Mouse (Mus musculus): ENCODE results near the gene Kcp. TPM values are rescaled to one million over a fixed set of nuclear protein-coding genes. Genes with fewer than 3 reads are reported as not detected.

The Kcp gene
- polyA plus RNA-seq, 1 experiment from 2014 or later, result 15.1 TPM

GRCm38 (mm10) chr6:29484716-29485559, 22.8 kb downstream of the Kcp start:
- Histone ChIP-seq H3K4me1 (ENCODE audit: control insufficient read depth, insufficient read depth, low read length) (no peaks in the 10 kb centered on the region), H3K27me3 (ENCODE audit: control insufficient read depth, insufficient read depth, low read length) (no peaks in the 10 kb centered on the region), H3K36me3 (ENCODE audit: control insufficient read depth, insufficient read depth, low read length) (no peaks in the 10 kb centered on the region), H3K4me3 (ENCODE audit: low read depth, low read length) (peak overlapping the region; percentile 9; the same call in 1 of the 2 replicates), H3K9ac (replicated peaks; ENCODE audit: low read depth, low read length) (no peak overlapping the region), H3K27ac (ENCODE audit: low read depth, low read length) (no peak overlapping the region), H3K9me3 (ENCODE audit: control insufficient read depth, low read length) (no peaks in the 10 kb centered on the region), H3K4me2 (ENCODE audit: low read depth, low read length) (peak overlapping the region; percentile 37)
- 5% methylated on average over 26 of the region's 26 CpGs for WGBS
- ATAC-seq (ENCODE audit: low read depth), result peak; percentile 78

GRCm38 (mm10) chr6:29482691-29483090, 25.1 kb downstream of the Kcp start:
- Histone ChIP-seq H3K4me3 (ENCODE audit: low read depth, low read length) (no peak overlapping the region), H3K9ac (replicated peaks; ENCODE audit: low read depth, low read length) (no peak overlapping the region), H3K4me2 (ENCODE audit: low read depth, low read length) (no peak overlapping the region), H3K27me3 (ENCODE audit: control insufficient read depth, insufficient read depth, low read length) (no peaks in the 10 kb centered on the region), H3K36me3 (ENCODE audit: control insufficient read depth, insufficient read depth, low read length) (no peaks in the 10 kb centered on the region), H3K4me1 (ENCODE audit: control insufficient read depth, insufficient read depth, low read length) (no peaks in the 10 kb centered on the region), H3K9me3 (ENCODE audit: control insufficient read depth, low read length) (no peaks in the 10 kb centered on the region), H3K27ac (ENCODE audit: low read depth, low read length) (no peak overlapping the region)
- WGBS, result 94% methylated on average over 11 of the region's 13 CpGs
- ATAC-seq (ENCODE audit: low read depth), result no peak

DNA sequence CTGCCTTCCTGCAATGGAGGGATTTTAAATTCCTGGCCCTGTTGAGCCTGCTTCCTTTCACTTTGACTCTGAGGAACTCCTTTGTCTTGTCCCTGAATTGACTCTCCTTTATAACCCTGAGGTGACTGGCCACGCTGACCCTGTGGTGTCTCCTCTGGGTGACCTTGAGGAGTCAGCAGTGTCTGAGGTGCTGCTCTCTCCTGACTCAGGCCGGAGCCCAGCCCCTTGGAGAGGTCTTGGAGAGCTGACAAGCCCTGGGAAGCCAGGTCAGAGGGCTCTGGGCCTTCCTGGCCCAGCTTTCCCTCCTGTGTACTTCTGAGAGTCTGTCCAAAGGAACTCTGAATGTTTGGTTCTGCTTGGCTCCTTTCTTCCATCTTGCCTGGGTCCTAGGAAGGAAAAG, 33.0 kb downstream of the Kcp start:
- Histone ChIP-seq H3K9me3 (ENCODE audit: control insufficient read depth, low read length) (no peaks in the 10 kb centered on the region), H3K4me1 (ENCODE audit: control insufficient read depth, insufficient read depth, low read length) (no peaks in the 10 kb centered on the region), H3K4me2 (ENCODE audit: low read depth, low read length) (no peak overlapping the region), H3K27ac (ENCODE audit: low read depth, low read length) (no peak overlapping the region), H3K27me3 (ENCODE audit: control insufficient read depth, insufficient read depth, low read length) (no peaks in the 10 kb centered on the region), H3K4me3 (ENCODE audit: low read depth, low read length) (no peak overlapping the region), H3K36me3 (ENCODE audit: control insufficient read depth, insufficient read depth, low read length) (peaks cover 11% of the 10 kb centered on the region; the same call in 1 of the 2 replicates), H3K9ac (replicated peaks; ENCODE audit: low read depth, low read length) (no peak overlapping the region)
- 43% methylated on average over 2 of the region's 2 CpGs for WGBS
- ATAC-seq (ENCODE audit: low read depth), result no peak

GRCm38 (mm10) chr6:29473941-29474691, 33.6 kb downstream of the Kcp start:
- under 1% methylated on average over 33 of the region's 33 CpGs for WGBS

DNA sequence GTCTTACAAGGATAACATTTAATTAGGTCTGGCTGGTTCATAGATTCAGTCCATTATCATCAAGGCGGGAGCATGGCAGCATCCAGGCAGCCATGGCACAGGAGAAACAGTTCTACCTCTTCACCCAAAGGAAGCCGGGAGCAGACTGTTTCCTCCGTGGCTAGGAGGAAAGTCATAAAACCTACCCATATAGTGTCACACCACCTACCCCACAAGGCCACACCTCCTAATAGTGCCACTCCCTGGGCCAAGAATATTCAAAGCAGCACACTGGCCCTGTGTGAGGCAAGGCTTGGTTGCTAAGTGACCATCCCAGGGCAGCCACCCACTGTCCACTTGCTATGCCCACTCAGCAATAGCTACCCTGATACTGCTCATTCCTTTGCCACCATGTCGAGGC, 36.6 kb downstream of the Kcp start, which contains the start of gene Atp6v1fnb:
Atp6v1fnb (plus strand) TSS at position 301 of the 400 bp plus-strand sequence.
- Histone ChIP-seq H3K4me1 (ENCODE audit: control insufficient read depth, insufficient read depth, low read length) (peaks cover 9% of the 10 kb centered on the region), H3K4me3 (ENCODE audit: low read depth, low read length) (no peak within 1 kb of the TSS), H3K27ac (ENCODE audit: low read depth, low read length) (no peak within 1 kb of the TSS), H3K4me2 (ENCODE audit: low read depth, low read length) (no peak within 1 kb of the TSS), H3K9ac (replicated peaks; ENCODE audit: low read depth, low read length) (no peak within 1 kb of the TSS), H3K27me3 (ENCODE audit: control insufficient read depth, insufficient read depth, low read length) (no peaks in the 10 kb centered on the region), H3K36me3 (ENCODE audit: control insufficient read depth, insufficient read depth, low read length) (peaks cover 11% of the 10 kb centered on the region; the same call in 1 of the 2 replicates), H3K9me3 (ENCODE audit: control insufficient read depth, low read length) (no peaks in the 10 kb centered on the region)
- no peak for ATAC-seq (ENCODE audit: low read depth)
- WGBS, result 92% methylated on average over 4 of the region's 4 CpGs

More at GRCm38 (mm10) chr6:29473941-29474691, 33.6 kb downstream of the Kcp start:
- Histone ChIP-seq H3K9me3 (ENCODE audit: control insufficient read depth, low read length) (no peaks in the 10 kb centered on the region), H3K9ac (replicated peaks; ENCODE audit: low read depth, low read length) (peak overlapping the region; percentile 42), H3K4me2 (ENCODE audit: low read depth, low read length) (peak overlapping the region; percentile 53), H3K36me3 (ENCODE audit: control insufficient read depth, insufficient read depth, low read length) (peaks cover 11% of the 10 kb centered on the region; the same call in 1 of the 2 replicates), H3K27ac (ENCODE audit: low read depth, low read length) (no peak overlapping the region), H3K4me1 (ENCODE audit: control insufficient read depth, insufficient read depth, low read length) (peaks cover under 1% of the 10 kb centered on the region), H3K4me3 (ENCODE audit: low read depth, low read length) (peak overlapping the region; percentile 22; the same call in 1 of the 2 replicates), H3K27me3 (ENCODE audit: control insufficient read depth, insufficient read depth, low read length) (no peaks in the 10 kb centered on the region)
- ATAC-seq (ENCODE audit: low read depth), result peak; percentile 89

DNA sequence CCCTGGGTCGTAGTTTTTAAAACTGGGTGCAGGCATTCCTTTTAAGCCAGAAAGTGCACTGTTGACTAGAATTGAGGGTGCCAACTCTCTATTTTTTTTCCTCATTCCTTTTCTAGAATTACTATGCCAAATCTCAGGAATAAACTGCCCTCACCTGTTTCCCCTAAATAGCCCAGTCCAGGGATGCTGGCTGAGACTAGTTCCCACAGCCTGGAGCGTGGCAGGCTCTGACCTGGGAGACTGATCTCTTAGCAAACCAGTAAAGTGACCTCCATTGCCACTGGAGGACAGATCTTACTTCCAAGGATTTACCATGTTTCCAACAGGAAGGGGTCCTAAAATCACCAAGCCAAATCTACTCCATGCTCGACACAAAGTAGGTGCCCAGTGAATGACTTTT, 38.9 kb downstream of the Kcp start:
- H3K4me1 ChIP-seq (ENCODE audit: control insufficient read depth, insufficient read depth, low read length), result peaks cover 9% of the 10 kb centered on the region
- peaks cover 11% of the 10 kb centered on the region; the same call in 1 of the 2 replicates for H3K36me3 ChIP-seq (ENCODE audit: control insufficient read depth, insufficient read depth, low read length)
- no peaks in the 10 kb centered on the region for H3K27me3 ChIP-seq (ENCODE audit: control insufficient read depth, insufficient read depth, low read length)
- no peaks in the 10 kb centered on the region for H3K9me3 ChIP-seq (ENCODE audit: control insufficient read depth, low read length)
- 95% methylated on average over 3 of the region's 3 CpGs for WGBS
- peak overlapping the region; percentile 68 for H3K4me3 ChIP-seq (ENCODE audit: low read depth, low read length)
- peak overlapping the region; percentile 72 for H3K4me2 ChIP-seq (ENCODE audit: low read depth, low read length)
- no peak overlapping the region for H3K27ac ChIP-seq (ENCODE audit: low read depth, low read length)
- no peak for ATAC-seq (ENCODE audit: low read depth)
- H3K9ac ChIP-seq (replicated peaks; ENCODE audit: low read depth, low read length), result no peak overlapping the region; the same call in 1 of the 2 replicates

DNA sequence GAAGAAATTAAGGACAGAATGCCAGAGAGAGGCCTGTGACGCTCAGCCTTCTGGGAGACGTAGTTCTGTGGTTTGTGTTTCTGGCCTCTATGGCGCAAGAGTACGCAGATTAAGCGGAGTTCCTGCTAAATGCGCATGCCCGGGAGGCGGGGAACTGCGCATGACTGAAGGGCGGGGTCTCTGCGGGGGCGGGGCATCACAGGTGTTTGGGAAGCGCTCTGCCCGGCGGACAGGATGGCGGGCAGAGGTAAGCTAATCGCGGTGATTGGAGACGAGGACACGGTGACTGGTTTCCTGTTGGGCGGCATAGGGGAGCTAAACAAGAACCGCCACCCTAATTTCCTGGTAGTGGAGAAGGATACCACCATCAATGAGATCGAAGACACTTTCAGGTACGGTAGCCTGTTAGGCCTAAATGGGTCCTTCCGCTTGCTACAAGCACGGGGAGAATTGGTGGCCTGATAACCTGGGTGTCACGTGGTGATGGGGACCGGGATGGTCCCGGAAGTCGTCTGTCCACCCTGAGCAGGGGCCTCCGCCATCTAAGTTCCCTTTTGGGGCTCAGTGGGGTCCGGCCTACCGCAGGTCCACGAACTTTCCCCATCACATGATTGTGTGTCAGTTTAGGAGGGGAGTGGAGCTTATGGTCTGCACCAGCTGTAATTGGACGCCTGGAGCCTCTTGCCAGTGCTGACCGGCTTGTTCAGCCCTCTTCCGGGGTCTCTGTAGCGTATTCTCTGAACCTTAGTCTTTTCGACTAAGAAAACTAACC, 40.0 kb downstream of the Kcp start, which contains the start of gene Atp6v1f:
Atp6v1f (plus strand) TSS at position 136 of the 772 bp plus-strand sequence.
- Histone ChIP-seq H3K4me2 (ENCODE audit: low read depth, low read length) (peak within 1 kb of the TSS; percentile 72), H3K27me3 (ENCODE audit: control insufficient read depth, insufficient read depth, low read length) (no peaks in the 10 kb centered on the region), H3K4me3 (ENCODE audit: low read depth, low read length) (peak within 1 kb of the TSS; percentile 68), H3K36me3 (ENCODE audit: control insufficient read depth, insufficient read depth, low read length) (peaks cover 11% of the 10 kb centered on the region; the same call in 1 of the 2 replicates), H3K27ac (ENCODE audit: low read depth, low read length) (peak within 1 kb of the TSS; percentile 66), H3K9me3 (ENCODE audit: control insufficient read depth, low read length) (no peaks in the 10 kb centered on the region), H3K9ac (replicated peaks; ENCODE audit: low read depth, low read length) (peak within 1 kb of the TSS; percentile 63), H3K4me1 (ENCODE audit: control insufficient read depth, insufficient read depth, low read length) (peaks cover 9% of the 10 kb centered on the region)
- under 1% methylated on average over 39 of the region's 39 CpGs for WGBS
- ATAC-seq (ENCODE audit: low read depth), result peak; percentile 95

- no peak overlapping the region for H3K4me3 ChIP-seq (ENCODE audit: low read depth, low read length)
- no peaks in the 10 kb centered on the region for H3K36me3 ChIP-seq (ENCODE audit: control insufficient read depth, insufficient read depth, low read length)
- peaks cover under 1% of the 10 kb centered on the region for H3K4me1 ChIP-seq (ENCODE audit: control insufficient read depth, insufficient read depth, low read length)
- H3K4me2 ChIP-seq (ENCODE audit: low read depth, low read length), result no peak overlapping the region
- no peak for ATAC-seq (ENCODE audit: low read depth)
- no peaks in the 10 kb centered on the region for H3K9me3 ChIP-seq (ENCODE audit: control insufficient read depth, low read length)
- 82% methylated on average over 3 of the region's 3 CpGs for WGBS
- no peaks in the 10 kb centered on the region for H3K27me3 ChIP-seq (ENCODE audit: control insufficient read depth, insufficient read depth, low read length)
- H3K9ac ChIP-seq (replicated peaks; ENCODE audit: low read depth, low read length), result no peak overlapping the region
- no peak overlapping the region for H3K27ac ChIP-seq (ENCODE audit: low read depth, low read length)
Measured at GRCm38 (mm10) chr6:29463388-29463787, 44.4 kb downstream of the Kcp start.
